8 mouse cellular contexts compared by ENCODE assay signal in genomic region chr11:97534442-97535307, GRCm38 (mm10). TPM values are rescaled to one million over a fixed set of nuclear protein-coding genes. Genes with fewer than 3 reads are reported as not detected.
DNase-seq lines count a peak whose midpoint lies in the region; ATAC-seq and TF ChIP-seq lines count a peak whose summit lies in the region.

No protein-coding gene starts in this region.

- peak overlapping the region; percentile 19 for H3K4me3 ChIP-seq in lung, postnatal 0 days (ENCODE audit: low read depth, low read length)
- peak overlapping the region; percentile 29 for H3K4me3 ChIP-seq in heart, postnatal 0 days (ENCODE audit: low read depth, low read length)
- H3K4me3 ChIP-seq in liver, embryonic 16.5 days (ENCODE audit: low read depth, low read length): peak overlapping the region; percentile 15; the same call in 1 of the 2 replicates
- H3K4me3 ChIP-seq in stomach, embryonic 16.5 days (replicated peaks; ENCODE audit: low read length): peak overlapping the region; percentile 26

- H3K27me3 ChIP-seq in lung, postnatal 0 days (replicated peaks; ENCODE audit: insufficient read depth, low read length): peaks cover 62% of the 10 kb centered on the region
- peaks cover 80% of the 10 kb centered on the region for H3K27me3 ChIP-seq in heart, postnatal 0 days (ENCODE audit: control insufficient read depth, insufficient read depth, low read length)
- H3K27me3 ChIP-seq in liver, embryonic 16.5 days (ENCODE audit: control insufficient read depth, insufficient read depth, low read depth, low read length): peaks cover 74% of the 10 kb centered on the region
- peaks cover 69% of the 10 kb centered on the region for H3K27me3 ChIP-seq in stomach, embryonic 16.5 days (ENCODE audit: control insufficient read depth, insufficient read depth, low read length)

- H3K27ac ChIP-seq in lung, postnatal 0 days (ENCODE audit: low read length): no peak overlapping the region
- no peak overlapping the region for H3K27ac ChIP-seq in heart, postnatal 0 days (ENCODE audit: low read depth)
- H3K27ac ChIP-seq in liver, embryonic 16.5 days (ENCODE audit: low read length): no peak overlapping the region
- H3K27ac ChIP-seq in stomach, embryonic 16.5 days (ENCODE audit: low read length): no peak overlapping the region

- WGBS in lung, postnatal 0 days: 5% methylated on average over 88 of the region's 95 CpGs
- 1% methylated on average over 95 of the region's 95 CpGs for WGBS in heart, postnatal 0 days
- WGBS in liver, embryonic 16.5 days (ENCODE audit: insufficient replicate concordance): 1% methylated on average over 87 of the region's 95 CpGs
- 2% methylated on average over 95 of the region's 95 CpGs for WGBS in stomach, embryonic 16.5 days

- H3K9ac ChIP-seq in lung, postnatal 0 days (replicated peaks; ENCODE audit: low read depth): no peak overlapping the region
- no peak overlapping the region for H3K9ac ChIP-seq in heart, postnatal 0 days (replicated peaks; ENCODE audit: low read depth, low read length)
- no peak overlapping the region for H3K9ac ChIP-seq in liver, embryonic 16.5 days (ENCODE audit: low read depth, low read length)
- no peak overlapping the region for H3K9ac ChIP-seq in stomach, embryonic 16.5 days (ENCODE audit: low read length)

- peak; percentile 52 for DNase-seq in cerebellum, adult 11 months
- DNase-seq in lung, postnatal 0 days (ENCODE audit: low spot score): no peak
- no peak for DNase-seq in lung, postnatal 10 days
- DNase-seq in heart, postnatal 0 days (ENCODE audit: low spot score): no peak
- DNase-seq in gastrocnemius, postnatal 14 days: no peak

- TF ChIP-seq CTCF in lung, postnatal 0 days (IDR thresholded peaks at IDR 0.05): no peak
- TF ChIP-seq CTCF in heart, postnatal 0 days (IDR thresholded peaks at IDR 0.05; ENCODE audit: low read depth): no peak

- no peak for ATAC-seq in cerebellum, adult (ENCODE audit: insufficient number of reproducible peaks, low FRiP score, low TSS enrichment)
- no peak for ATAC-seq in lung, postnatal 0 days
- ATAC-seq in heart, postnatal 0 days (ENCODE audit: insufficient read depth, low read depth): no peak
- ATAC-seq in liver, embryonic 16.5 days (ENCODE audit: low read depth): no peak
- no peak for ATAC-seq in stomach, embryonic 16.5 days (ENCODE audit: insufficient read depth, low FRiP score)

- no peak for TF ChIP-seq EP300 in lung, postnatal 0 days (IDR thresholded peaks at IDR 0.05)
- TF ChIP-seq EP300 in heart, postnatal 0 days (IDR thresholded peaks at IDR 0.05; ENCODE audit: low read depth): no peak

- H3K4me1 ChIP-seq in lung, postnatal 0 days (ENCODE audit: insufficient read depth, low read depth, low read length): 0 out of 2 replicates have a peak, but pooled peaks cover 9% of the 10 kb centered on the region
- peaks cover 7% of the 10 kb centered on the region; the same call in 1 of the 2 replicates for H3K4me1 ChIP-seq in heart, postnatal 0 days (ENCODE audit: control insufficient read depth, insufficient read depth)
- peaks cover 13% of the 10 kb centered on the region; the same call in 1 of the 2 replicates for H3K4me1 ChIP-seq in liver, embryonic 16.5 days (ENCODE audit: control insufficient read depth, low read depth, low read length)
- peaks cover 16% of the 10 kb centered on the region for H3K4me1 ChIP-seq in stomach, embryonic 16.5 days (ENCODE audit: control insufficient read depth, insufficient read depth, low read length)

- H3K36me3 ChIP-seq in lung, postnatal 0 days (ENCODE audit: insufficient read depth, low read length): no peaks in the 10 kb centered on the region
- H3K36me3 ChIP-seq in heart, postnatal 0 days (replicated peaks; ENCODE audit: control insufficient read depth, insufficient read depth, low read length): no peaks in the 10 kb centered on the region
- no peaks in the 10 kb centered on the region for H3K36me3 ChIP-seq in liver, embryonic 16.5 days (ENCODE audit: control insufficient read depth, insufficient read depth)
- H3K36me3 ChIP-seq in stomach, embryonic 16.5 days (ENCODE audit: control insufficient read depth, insufficient read depth, low read length): no peaks in the 10 kb centered on the region

- no peaks in the 10 kb centered on the region for H3K9me3 ChIP-seq in lung, postnatal 0 days (ENCODE audit: low read length)
- H3K9me3 ChIP-seq in heart, postnatal 0 days (replicated peaks; ENCODE audit: control insufficient read depth, low read length): no peaks in the 10 kb centered on the region
- no peaks in the 10 kb centered on the region for H3K9me3 ChIP-seq in liver, embryonic 16.5 days (replicated peaks; ENCODE audit: control insufficient read depth, low read length)
- H3K9me3 ChIP-seq in stomach, embryonic 16.5 days (replicated peaks; ENCODE audit: control insufficient read depth, low read length): no peaks in the 10 kb centered on the region

- intact Hi-C loops in gastrocnemius, postnatal 14 days (cut with DNase I; ENCODE audit: low total_unique reads): loop anchor here (5.0 kb wide), 1 partner anchor 83 kb away; no protein-coding TSS in a partner anchor

- H3K4me2 ChIP-seq in lung, postnatal 0 days (replicated peaks; ENCODE audit: low read depth, low read length): peak overlapping the region; percentile 17; the same call in 1 of the 2 replicates
- peak overlapping the region; percentile 24; the same call in 1 of the 2 replicates for H3K4me2 ChIP-seq in heart, postnatal 0 days (ENCODE audit: low read depth, low read length)
- H3K4me2 ChIP-seq in liver, embryonic 16.5 days (ENCODE audit: low read depth, low read length): 0 out of 2 replicates have a peak overlapping the region, but pooled peaks have one; percentile 3
- peak overlapping the region; percentile 41 for H3K4me2 ChIP-seq in stomach, embryonic 16.5 days (ENCODE audit: low read depth, low read length)

RNA-seq across cellular contexts. Expression of gene 4933428G20Rik, which starts 34.5 kb away (rescaled TPM):
- 0.32 and 0.42 TPM in 2 replicates for polyA plus RNA-seq in lung, postnatal 0 days (2015; fragmentation: Nextera tagmentation; extraction: Ambion mirVana)
- not detected in 2 replicates for total RNA-seq in heart, postnatal 0 days (2014; rRNA removed; ENCODE audit: low replicate concordance)
- 0.45 TPM in 2 replicates for polyA plus RNA-seq in heart, postnatal 0 days (2015; fragmentation: Nextera tagmentation; extraction: Ambion mirVana)
- polyA plus RNA-seq in liver, embryonic 16.5 days (2015; fragmentation: Nextera tagmentation; extraction: Ambion mirVana): 0.46 and 0.59 TPM in 2 replicates
- 0.80 and 0.90 TPM in 2 replicates for polyA plus RNA-seq in stomach, embryonic 16.5 days (2015; fragmentation: Nextera tagmentation; extraction: Ambion mirVana)
- total RNA-seq in gastrocnemius, postnatal 14 days (2021): not detected

RNA-seq across cellular contexts. Expression of gene Srcin1, which starts 41.3 kb away (rescaled TPM):
- 0.36 and 0.45 TPM in 2 replicates for polyA plus RNA-seq in lung, postnatal 0 days (2015; fragmentation: Nextera tagmentation; extraction: Ambion mirVana)
- not detected in 2 replicates for total RNA-seq in heart, postnatal 0 days (2014; rRNA removed; ENCODE audit: low replicate concordance)
- polyA plus RNA-seq in heart, postnatal 0 days (2015; fragmentation: Nextera tagmentation; extraction: Ambion mirVana): 0.04 TPM in 1 of 2 replicates, not detected in the other
- not detected in 2 replicates for polyA plus RNA-seq in liver, embryonic 16.5 days (2015; fragmentation: Nextera tagmentation; extraction: Ambion mirVana)
- polyA plus RNA-seq in stomach, embryonic 16.5 days (2015; fragmentation: Nextera tagmentation; extraction: Ambion mirVana): 0.36 and 0.39 TPM in 2 replicates
- total RNA-seq in gastrocnemius, postnatal 14 days (2021): under 1 TPM; 0.51 to 0.64 TPM
